Mouse (Mus musculus): ENCODE results near the gene C130032M10Rik.

The C130032M10Rik gene

GRCm38 (mm10) chr9:114550033-114550432, 34.5 kb downstream of the C130032M10Rik start:
- DNase-seq: no peak

- DNase-seq: no peak
Measured at GRCm38 (mm10) chr9:114553828-114554227, 38.3 kb downstream of the C130032M10Rik start.

- DNase-seq: peak; percentile 64
Measured at GRCm38 (mm10) chr9:114554355-114554979, 39.0 kb downstream of the C130032M10Rik start.

DNA sequence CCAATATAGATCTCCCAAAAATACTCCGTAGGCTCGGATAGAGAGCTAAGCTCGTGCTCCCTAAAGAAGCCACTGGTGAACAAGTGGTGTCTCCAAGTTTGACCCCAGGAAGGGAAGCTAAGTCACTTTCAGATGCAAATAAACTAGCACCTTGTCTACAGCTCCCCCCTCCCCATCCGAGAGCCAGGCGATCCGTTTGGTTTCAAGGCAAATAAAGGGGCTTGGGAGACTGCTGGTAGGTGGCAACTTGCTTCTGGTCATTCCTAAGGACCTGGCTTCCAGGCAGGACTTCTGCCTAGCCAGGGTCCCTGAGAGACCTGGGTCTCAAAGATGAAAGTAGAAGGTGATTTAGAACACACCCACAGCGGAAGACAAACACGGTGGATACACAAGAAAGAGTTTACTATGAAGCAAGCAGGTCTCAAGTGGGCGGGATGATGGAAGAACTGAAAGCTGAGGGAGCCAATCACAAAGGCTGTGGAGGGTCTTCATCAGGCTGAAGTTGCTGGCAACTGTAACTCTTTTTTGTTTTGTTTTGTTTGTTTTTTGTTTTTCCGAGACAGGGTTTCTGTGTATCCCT, 40.9 kb downstream of the C130032M10Rik start:
- DNase-seq: no peak

- peak; percentile 24 for DNase-seq
Measured at GRCm38 (mm10) chr9:114557086-114557485, 41.6 kb downstream of the C130032M10Rik start.

- no peak for DNase-seq
Measured at GRCm38 (mm10) chr9:114560141-114560540, 44.6 kb downstream of the C130032M10Rik start.

- no peak for DNase-seq
Measured at GRCm38 (mm10) chr9:114560771-114561670, 45.5 kb downstream of the C130032M10Rik start.

GRCm38 (mm10) chr9:114561671-114561971, 46.1 kb downstream of the C130032M10Rik start:
- DNase-seq: no peak

DNA sequence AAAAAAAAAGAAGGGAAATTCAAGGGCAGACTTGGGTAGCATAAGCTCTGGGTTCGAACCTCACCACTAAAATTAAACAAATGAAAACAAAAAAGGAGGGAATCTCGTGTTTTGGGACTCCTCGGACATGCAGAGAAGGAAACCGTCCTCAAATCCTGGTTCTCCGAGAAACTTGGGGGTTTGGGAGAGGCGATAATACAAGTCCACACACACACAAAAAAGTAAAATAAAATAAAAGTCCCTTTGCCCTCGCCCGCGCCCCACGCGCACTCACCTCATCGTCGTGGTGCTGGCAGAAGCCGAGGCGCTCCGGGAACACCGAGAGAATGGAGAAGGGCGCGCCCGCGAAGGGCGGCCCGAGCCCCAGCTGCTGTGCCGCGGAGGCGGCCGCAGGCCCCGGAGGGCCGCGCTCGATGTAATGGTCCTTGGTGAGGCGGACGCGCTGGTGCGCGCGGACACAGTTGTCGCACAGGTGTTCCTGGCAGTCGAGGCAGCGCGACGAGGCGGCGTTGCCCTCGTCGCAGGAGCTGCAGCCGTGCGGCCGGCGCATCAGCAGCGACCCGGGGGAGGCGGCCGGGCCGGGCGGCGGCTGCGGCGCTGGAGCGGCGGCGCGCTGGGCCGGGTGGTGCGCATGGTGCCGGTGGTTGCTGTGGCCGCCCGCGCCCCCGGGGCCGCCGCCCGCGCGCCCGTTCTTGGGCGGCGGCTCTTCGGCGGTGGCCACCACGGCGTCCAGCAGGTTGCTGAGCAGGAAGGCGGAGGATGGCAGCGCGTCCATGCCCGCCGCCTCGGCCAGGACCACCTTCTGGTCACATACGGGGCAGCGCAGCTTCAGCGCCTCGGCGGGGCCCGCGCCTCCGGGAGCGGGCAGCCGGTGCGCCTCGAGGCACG, 46.8 kb downstream of the C130032M10Rik start:
- no peak for DNase-seq

DNA sequence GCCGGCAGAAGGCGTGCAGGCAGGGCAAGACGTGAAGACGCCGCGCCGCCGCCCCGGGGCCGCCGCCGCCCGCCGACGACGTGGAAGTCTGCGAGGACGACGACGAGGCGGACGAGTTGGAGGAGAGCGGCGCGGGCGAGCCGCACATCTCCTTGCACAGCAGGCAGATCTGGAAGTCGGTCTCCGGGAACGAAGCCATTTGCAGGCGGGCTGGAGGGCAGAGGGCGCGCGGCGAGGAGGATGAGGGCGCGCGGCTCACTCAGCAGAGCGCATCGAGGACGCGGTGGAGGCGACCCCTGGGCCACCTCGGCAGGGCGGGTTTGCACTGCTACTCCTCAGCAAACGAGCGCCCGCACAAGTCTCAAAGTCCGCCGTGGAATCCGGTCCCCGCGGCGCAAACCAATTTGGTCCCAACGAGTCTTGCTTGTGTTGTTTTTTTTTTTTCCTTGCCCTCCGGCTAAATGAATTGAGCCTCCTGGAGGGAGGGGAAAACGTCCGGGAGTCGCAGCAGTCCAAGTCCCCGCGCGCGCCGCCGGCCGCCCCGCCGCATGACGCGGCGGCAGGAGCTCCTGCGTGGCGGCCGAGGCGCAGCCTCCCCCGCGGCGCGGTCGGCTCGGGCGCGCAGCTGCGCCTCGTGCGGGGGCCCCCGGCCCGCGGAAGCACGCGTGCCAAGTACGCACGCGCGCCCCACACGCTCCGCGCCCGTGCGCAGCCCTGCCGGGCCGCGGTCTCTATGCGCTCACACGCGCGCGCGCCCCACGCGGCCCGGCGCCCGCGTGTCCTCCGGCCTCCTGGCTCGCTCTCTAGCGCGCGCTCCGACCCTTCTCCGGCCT, 47.6 kb downstream of the C130032M10Rik start:
- DNase-seq: peak; percentile 17

GRCm38 (mm10) chr9:114563761-114564606, 48.5 kb downstream of the C130032M10Rik start, which contains the start of gene Trim71:
Gene Trim71 (minus strand): TSS chr9:114564369.
- peak; percentile 64 for DNase-seq

- no peak for DNase-seq
Measured at GRCm38 (mm10) chr9:114564667-114565066, 49.2 kb downstream of the C130032M10Rik start.
